Mouse (Mus musculus) CD4-positive helper T cell, adult 2 months (primary cell): ENCODE measurements around the gene Ermp1.
"Not testable (repeated sequence)": the region's sequence is repeated elsewhere in the genome, so short reads cannot be mapped to it uniquely, and the experiment has no call there.

Source experiments
- DNase-seq: peaks from one replicate; pipeline ENCODE4 v3.0.0-alpha.2; 2012; ENCODE audit warnings: low read depth, missing footprints, low spot score

Ermp1 gene

DNA sequence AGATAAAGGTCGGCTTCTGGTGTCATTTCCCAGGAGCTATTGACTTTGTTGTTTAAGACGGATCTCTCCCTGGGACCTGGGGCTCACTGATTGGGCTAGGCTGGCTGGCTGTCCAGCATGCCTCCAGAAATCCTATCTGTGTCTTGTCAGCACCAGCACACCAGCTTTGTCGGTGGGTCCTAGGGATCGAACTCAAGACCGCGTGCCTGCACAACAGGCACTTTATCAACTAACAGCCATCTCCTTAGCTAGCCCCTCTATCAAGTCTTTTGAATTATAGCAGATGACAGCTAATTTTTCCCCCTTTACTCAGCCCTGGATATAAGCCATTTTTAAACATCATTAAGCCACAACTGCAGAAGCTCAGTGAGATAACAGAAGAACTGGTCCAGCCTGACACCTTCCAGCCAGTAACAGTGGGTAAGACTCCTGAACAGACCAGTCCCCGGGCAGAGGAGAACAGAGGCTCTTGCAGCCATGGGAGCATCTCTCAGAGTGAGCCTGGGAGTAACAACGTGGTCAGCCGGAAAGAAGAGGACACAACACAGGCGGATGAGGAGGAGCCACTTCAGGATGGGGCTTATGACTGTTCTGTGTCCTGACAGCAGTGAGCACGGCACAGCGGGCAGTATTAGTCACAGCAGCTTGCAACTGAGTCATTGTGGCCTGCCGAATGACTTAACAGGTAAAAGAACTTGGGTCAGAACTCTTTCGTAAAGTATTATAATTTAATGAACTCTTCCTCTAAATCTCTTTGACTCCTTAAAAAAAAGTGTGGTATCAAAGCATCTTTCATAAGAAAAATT, 44.5 kb downstream of the Ermp1 start:
- no peak for DNase-seq

DNA sequence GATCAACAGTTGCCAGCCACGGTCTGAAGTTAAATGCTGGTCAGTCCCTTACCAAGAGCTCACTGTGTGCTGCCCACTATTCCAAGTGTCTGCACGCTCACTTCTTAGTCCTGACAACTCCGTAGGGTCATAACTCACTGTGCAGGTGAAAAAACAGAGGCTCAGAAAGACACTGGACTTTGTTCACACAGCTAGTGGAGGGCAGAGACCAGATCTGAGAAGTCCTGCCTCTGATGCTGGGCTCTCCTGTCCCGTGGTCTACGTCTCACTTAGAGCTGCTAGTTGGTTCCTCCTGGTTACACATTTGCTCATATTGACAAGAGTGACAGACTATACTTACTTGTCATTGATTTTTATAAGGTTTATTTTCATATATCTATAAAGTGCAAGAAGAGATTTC, 49.2 kb downstream of the Ermp1 start:
- DNase-seq = no peak

DNA sequence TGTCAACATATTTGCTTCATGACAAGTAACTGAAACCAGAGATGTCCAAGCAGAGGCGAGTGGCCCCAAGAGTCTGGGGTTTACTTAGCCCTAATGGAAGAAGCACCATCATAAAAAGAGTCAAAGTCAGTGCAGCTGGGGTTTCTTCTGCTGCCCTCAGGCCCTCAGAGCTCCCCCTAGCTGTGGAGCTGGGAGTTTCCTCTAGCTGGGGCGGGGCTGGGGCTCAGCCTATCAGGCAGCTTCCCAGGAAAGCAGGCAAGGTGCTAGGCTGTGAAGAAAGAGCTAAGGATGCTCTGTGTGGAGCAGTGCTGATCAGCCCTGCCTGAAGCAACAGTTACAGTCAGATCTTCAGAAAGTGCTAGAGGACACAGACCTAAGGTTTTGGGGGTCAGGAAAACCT, 51.2 kb downstream of the Ermp1 start:
- DNase-seq = peak; percentile 36

DNA sequence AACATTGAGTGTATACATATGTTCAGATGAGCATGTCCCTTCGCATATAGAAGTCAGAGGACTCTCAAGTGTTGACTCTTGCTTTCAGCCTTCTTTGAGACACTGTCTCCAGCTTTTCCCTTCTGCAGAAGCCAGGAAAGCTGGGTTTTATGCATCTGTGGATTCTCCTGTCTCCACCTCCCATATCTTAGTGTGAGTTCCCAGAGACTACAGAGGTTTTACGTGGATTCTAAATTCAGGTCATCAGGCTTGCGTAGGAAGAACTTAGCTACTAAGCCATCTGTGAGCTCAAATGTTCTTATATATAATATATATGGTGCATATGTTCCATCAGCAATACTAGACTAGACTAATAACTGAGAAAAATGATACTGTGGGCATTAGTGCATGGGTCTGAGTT, 51.9 kb downstream of the Ermp1 start:
- DNase-seq = no peak

DNA sequence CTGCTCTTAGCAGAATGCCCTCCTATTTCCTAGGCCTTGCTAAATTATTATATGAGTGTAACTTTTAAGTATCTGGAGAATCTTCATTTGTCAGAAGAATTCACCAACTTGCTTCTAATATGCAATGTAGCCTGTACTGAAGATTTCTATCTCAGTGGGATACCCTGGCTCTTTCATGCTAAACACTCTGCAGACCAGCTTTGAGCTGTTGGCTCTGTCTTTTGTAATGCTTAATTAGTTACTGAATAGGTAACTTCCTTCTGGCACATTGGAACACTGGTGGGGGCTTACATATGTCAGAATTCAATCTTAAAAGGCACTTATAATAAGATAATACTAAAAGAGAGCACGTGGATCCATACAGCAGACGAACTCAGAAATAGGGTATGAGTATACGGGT, 54.4 kb downstream of the Ermp1 start:
- not testable (repeated sequence) for DNase-seq

DNA sequence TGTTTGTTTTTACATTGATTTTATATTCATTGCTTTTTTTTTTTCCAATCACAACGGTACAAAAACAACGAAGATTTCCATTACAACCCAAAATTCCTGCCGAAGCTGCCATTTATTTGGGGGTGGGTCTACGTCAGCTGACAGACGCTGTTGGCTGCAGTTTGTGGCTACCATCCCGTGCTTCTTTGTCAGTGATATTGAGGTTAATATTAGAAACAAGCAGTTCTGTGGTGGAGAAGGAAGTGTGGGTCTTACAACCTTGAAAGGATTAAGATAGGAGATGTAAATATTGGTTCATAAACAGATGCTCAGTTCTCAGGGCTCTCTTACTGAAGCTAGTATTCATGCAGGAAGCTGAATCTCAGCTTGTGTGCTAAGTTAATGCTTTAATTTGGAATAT, 64.5 kb downstream of the Ermp1 start:
- DNase-seq = no peak

DNA sequence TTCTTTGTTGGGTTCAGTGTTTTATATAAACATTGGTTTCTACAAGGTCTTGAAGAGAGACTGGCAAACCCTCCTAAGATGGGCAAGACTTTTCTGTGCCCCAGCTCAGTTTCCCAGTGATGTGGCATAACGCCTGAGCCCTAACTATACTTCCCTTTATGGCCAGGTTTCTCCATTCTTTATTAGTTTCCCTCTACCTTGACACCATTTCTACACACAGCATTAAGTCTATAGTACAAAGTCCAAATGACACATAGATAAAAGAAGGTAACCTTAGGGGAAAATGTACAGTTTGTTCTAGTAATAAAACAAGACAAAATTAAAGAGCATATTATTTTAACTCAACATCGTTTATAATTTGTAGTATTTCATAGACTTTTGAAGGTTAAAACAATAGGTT, 65.8 kb downstream of the Ermp1 start:
- DNase-seq = no peak

DNA sequence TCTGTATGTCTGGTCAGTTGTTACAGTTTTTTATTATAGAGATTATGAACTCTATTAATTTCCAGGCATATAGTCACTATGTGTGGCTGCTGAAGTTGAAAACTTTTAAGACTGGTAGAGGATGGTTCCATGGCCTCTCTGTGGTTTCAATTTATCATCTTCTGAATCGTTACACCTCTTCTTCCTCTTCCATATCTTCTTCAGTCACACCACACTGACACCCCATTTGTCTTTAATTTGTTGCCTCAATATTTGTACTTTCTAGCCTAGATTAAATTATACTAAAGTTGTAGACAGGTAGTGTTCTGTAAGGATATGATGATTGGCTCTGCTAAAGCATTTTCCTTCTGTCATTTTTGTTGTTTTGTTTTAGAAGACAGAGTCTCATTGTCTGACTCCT, 81.7 kb downstream of the Ermp1 start:
- DNase-seq = no peak

DNA sequence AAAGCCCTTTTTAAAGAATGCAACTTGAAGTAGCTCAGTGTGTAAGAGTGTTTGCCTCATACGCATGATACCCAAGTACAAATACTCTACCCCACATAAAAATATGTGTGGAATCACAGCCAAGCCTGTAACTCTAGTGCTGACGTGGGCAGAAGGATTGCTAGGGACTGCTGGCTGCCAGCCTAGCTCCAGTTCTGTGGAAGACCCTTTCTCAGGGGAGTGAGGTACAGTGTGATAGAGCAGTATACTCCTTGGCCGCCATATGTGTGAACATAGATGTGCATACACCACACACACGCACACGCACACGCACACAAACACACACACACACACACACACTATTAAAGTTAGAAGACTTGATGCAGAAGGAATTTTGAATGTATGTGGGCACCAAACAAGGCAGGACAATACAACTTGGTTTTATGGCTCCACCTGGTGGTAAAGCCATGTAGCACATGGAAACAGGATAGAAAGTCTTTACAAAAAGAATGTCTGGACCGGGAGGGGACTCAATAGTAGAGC, 84.9 kb downstream of the Ermp1 start:
- DNase-seq = peak; percentile 57

DNA sequence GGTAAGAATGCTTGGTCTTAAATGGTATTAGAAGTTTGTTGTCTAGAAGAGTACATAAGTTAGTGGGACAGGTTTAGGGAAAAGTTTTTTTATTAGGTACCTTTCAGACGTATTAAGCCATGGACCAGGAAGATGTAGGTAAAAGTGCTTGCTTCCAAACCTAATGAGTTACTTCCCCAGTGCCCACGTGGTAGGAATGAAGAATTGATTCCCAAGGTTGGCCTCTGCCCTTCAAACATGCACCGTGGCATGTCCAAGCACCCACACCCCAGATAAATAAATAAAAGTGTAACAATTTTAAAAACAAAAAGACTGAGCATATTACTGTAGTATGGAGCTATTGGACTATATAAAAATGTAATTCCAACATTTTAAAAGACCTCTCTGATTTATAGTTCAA, 85.6 kb downstream of the Ermp1 start:
- no peak for DNase-seq

DNA sequence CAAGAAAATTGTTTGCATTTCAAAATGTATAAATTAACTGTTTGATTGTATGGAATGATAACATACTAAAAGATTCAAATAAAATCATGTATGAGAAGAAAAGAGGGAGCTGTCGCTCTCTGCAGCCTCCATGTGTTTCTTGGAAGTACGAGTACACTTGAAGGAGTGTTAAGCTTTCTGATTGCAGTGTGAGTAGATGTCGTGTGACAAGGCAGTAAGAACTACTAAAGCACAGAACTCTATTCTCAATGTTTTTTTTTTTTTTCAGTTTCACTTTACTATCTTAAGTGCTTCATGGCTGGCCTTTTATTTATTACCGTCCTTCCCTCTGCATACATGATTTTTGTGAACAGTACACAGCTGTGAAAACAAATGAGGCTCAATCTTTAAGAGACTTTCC, 86.0 kb downstream of the Ermp1 start:
- no peak for DNase-seq
